Mouse (Mus musculus): ENCODE measurements around the gene Nup214.
"Not testable (repeated sequence)": the region's sequence is repeated elsewhere in the genome, so short reads cannot be mapped to it uniquely, and the experiment has no call there.

The Nup214 gene

DNA sequence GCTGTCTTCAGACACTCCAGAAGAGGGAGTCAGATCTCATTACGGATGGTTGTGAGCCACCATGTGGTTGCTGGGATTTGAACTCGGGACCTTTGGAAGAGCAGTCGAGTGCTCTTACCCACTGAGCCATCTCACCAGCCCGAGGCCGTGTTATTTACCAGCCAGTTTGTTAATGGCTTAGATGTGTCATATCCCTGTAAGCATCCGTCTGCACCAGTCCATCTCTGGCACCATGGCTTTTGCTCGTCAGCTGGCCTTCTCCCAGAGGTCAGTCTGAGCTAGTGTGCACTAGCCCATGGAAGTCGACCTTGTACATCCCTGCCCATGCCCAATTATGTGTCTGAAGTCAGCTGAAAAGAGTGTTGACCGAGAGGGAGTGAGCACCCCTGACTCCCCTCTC is 66.4 kb downstream of the Nup214 start:
- not testable (repeated sequence) for DNase-seq (ENCODE audit: extremely low spot score, low read depth, low spot score)

DNA sequence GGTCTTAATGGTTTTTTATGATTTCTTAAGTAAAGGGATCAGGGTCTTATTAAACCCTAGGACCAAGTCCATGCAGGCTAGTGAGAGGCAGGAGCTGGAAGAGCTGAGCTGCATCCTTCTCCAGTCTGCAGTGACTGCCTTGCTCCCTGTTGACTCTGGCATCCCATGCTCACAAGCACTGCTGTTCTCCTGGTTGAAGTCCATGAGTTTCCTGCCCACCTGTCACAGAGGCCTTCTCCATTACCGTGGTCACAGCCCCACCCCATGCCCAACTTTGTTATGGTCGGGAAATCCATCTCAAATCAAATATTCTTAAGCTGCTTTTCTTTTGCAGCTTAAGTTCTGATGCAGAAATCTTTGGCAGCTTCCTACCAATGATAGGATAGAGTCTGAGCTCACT is 66.9 kb downstream of the Nup214 start:
- no peak for DNase-seq (ENCODE audit: extremely low spot score, low read depth, low spot score)

DNA sequence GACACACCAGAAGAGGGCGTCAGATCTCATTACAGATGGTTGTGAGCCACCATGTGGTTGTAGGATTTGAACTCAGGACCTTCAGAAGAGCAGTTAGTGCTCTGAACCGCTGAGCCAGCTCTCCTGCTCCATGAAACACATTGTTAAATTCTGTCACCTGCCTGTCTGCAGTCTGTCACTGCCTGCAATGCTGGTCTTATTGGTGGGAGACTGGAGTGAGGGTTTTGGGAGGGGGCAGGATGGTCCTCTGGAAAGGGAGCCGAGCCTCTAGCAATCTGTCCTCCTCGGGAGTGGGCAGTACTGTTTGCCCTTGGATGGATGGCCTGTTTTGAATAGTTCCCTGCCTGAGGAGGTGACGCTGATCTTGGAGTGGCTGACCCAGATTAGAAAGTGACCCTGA is 69.6 kb downstream of the Nup214 start:
- no peak for DNase-seq (ENCODE audit: extremely low spot score, low read depth, low spot score)

DNA sequence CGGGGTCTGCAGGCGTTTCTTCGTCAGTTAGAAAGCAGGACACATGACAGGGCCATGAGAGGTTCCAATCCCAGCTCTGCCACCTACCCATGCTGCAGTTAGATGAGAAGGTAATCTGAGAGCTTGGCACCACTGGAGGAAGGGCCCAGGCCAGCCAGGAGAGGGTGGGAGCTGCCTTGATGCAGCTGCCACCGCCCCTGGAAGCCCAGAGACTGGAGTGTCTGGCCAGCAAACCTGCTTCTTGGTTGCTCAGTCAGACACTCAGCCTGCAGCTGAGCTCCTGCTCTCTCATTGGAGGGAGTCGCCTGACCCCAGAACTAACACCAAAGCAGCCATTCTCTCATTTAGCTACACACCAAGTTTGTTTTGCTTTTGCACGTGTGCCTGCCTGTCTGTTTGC is 71.1 kb downstream of the Nup214 start:
- DNase-seq (ENCODE audit: extremely low spot score, low read depth, low spot score) = no peak

DNA sequence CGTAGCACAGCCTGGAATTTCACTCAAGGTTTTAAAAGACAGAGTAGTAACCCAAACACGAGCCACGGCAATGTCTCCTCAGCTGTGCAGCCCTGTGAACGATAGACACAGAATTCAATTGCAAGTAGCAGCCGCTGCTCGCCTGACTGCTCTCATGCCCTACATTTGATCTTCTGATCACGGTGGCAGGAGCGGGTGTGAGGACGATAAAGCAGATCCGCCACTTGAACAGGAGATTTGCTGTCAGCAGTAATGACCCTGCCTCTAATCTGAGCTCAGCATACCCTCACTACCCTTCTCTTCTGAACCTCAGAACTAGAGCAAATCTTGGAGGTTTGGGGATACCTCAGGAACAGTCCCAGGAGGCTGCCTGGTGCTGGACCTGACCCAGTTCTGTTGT is 71.8 kb downstream of the Nup214 start:
- DNase-seq (ENCODE audit: extremely low spot score, low read depth, low spot score) = no peak

GRCm38 (mm10) chr2:32047323-32047722 is 73.1 kb downstream of the Nup214 start:
- no peak for DNase-seq (ENCODE audit: extremely low spot score, low read depth, low spot score)

DNA sequence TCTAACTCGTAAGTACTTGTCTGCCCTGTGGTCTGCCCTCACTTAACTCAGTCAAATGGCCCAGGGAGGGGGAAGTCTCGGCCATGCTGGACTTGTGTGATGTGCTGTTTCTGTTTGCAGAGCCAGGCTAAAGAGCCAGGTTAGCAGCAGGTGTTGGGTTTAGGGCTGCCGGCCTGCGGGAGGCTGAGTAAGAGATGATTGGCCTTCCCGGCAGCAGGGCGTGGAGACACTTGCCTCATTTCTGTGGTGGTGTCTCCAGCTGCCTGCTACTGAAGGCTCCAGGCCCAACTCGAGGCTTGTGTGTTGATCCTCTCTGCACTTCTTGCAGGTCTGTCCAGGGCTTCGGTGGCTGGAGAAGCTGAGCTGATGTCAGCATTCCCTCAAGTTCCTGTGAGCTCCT is 77.6 kb downstream of the Nup214 start:
- no peak for DNase-seq (ENCODE audit: extremely low spot score, low read depth, low spot score)

DNA sequence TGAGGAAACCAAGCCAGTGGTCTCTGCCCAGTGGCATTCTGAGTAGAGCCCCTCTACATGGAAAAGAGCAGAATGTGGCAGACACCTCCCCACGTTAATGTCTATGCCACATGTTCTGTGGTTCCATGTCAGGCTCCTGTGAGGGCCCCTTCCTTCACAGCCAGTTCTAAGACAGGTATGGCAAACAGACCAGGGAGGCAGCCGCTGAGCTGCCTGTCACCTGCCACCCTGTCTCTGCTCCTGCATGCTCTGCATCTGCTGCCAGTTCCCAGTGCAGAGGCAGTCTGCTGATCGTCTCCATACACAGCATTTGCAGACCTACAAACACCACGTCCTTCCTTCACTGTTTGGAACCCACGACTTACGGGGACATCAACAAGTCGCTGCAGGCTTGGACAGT is 78.2 kb downstream of the Nup214 start:
- no peak for DNase-seq (ENCODE audit: extremely low spot score, low read depth, low spot score)

DNA sequence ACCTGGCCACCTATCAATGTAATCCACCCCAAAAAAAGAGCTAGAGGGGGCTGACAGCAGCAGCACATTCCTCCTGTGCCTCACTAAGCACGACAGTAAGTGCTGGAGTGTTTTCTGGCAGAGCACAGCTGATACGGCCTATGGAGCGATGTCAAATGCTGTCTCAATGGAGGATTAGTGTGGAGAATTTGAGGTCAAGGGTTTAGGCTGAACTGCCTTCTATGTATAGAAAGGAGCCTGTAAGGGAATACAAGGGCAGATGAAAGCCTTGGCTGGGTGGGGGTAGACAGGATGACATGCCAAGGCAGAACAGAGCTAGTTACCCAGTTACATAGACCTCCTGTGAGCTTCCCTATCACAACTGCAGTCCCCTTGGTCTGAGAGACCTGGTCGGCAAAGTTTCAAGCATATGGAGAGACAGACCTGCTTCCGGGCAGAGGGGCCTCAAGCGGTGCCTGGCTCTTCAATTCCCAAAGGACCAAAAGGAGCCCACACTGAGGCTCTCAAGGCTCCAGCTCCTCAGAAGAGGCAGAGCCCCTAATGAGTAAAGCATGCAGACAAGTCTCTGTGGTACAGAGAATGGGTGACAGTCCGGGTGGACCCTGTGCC is 81.2 kb downstream of the Nup214 start:
- DNase-seq (ENCODE audit: extremely low spot score, low read depth, low spot score) = no peak

- no peak for DNase-seq (ENCODE audit: extremely low spot score, low read depth, low spot score)
Observed at GRCm38 (mm10) chr2:32056524-32056923, 82.3 kb downstream of the Nup214 start.

- no peak for DNase-seq (ENCODE audit: extremely low spot score, low read depth, low spot score)
Observed at GRCm38 (mm10) chr2:32057360-32057759, 83.1 kb downstream of the Nup214 start.

DNA sequence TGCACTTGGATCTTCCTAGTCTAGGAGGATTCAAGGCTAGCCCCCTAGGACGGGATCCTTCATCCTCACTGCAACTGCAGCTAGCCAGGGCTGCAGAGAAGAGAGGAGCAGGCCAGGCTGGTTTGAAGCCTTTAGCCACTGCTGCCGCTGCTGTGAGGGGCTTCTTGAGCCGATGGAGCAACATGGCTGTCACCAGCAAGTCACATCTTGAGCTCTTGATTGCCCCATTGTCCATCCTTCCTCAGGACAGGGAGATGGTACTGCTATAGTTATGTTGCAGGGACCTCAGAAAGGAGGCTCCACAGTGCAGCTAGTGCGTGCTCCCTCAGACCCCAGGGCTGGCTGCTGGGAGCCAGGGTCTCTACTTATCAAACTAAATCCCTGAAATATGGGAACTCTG is 83.6 kb downstream of the Nup214 start:
- no peak for DNase-seq (ENCODE audit: extremely low spot score, low read depth, low spot score)

GRCm38 (mm10) chr2:32058241-32058640 is 84.0 kb downstream of the Nup214 start:
- no peak for DNase-seq (ENCODE audit: extremely low spot score, low read depth, low spot score)

- no peak for DNase-seq (ENCODE audit: extremely low spot score, low read depth, low spot score)
Observed at GRCm38 (mm10) chr2:32058716-32059115, 84.5 kb downstream of the Nup214 start.

GRCm38 (mm10) chr2:32059613-32060012 is 85.4 kb downstream of the Nup214 start:
- DNase-seq (ENCODE audit: extremely low spot score, low read depth, low spot score) = no peak

GRCm38 (mm10) chr2:32060228-32060805 is 86.1 kb downstream of the Nup214 start:
- DNase-seq (ENCODE audit: extremely low spot score, low read depth, low spot score) = no peak

DNA sequence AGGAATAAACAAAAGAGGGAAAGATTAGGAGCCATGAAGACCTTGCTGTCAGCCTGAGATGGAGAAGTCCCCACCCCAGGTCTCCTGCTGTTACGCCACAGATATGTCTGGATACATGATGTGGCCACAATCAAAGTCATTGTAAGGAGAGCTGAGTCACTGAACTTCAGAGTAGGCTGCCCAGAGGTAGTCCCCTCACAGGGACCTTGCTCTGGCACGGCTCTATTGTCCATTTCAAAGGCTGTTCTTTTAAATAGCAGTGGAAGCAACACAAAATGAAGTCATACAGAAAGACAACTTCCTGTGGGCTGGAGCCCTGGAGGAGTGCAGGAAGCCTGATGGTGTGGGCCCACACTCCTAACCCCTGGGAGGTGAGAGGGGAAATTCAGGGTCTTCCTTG is 87.0 kb downstream of the Nup214 start:
- DNase-seq (ENCODE audit: extremely low spot score, low read depth, low spot score) = no peak

GRCm38 (mm10) chr2:32061722-32062505 is 87.7 kb downstream of the Nup214 start:
- DNase-seq (ENCODE audit: extremely low spot score, low read depth, low spot score) = no peak

GRCm38 (mm10) chr2:32062626-32063410 is 88.6 kb downstream of the Nup214 start:
- no peak for DNase-seq (ENCODE audit: extremely low spot score, low read depth, low spot score)

DNA sequence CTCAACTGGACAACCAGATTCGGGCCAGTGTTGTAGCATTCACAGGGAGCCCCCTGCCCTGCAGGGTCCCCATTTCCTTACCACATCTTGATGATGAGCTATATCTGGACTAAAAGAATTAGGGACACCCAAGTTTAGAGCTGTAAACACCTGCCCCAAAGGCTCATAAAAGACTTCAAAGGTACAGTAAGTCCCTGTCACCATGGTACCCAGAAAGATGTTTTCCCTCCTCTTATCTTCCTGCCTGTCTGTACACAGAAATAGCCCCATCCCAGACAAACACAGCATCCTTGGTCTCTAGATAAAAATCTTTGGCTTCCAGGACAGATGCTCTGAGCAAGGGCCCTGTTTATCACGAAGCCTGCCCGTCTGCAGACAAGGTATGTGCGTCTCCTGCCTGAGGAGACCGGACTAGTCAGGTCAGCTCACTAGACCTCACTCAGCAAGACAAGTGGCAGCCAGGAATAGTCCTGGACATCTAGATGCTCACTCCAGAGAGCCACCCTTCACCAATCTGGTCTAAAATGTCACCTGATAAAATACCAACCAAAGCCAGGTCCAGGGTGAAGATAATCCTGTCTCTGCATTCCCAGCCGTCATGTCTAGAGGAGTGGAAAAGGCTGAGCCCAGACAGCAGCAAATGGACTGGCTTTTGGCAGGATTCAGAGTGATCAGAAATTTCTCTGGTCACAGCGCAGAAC is 89.4 kb downstream of the Nup214 start:
- no peak for DNase-seq (ENCODE audit: extremely low spot score, low read depth, low spot score)

DNA sequence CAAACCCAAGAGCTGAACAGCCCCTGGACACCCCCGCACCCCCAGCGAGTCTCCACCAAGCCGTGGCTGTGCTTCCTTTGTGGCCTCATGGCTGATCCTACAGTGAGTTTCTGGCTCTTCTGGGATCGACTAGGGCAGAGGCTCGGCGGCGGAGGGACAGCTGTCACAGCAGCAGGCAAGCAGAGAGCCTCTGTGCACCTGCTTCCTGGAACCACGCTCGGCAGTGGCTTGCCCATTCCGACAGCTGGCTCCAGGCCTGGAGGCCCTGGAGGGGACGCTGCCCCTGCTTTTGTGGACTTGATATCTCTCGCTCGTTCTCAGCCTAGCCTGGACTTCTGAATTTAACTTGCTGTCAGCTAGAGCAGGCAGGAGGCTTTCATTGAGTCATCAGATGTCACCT is 90.7 kb downstream of the Nup214 start:
- no peak for DNase-seq (ENCODE audit: extremely low spot score, low read depth, low spot score)

Data from hindlimb bud, embryonic 11.5 days (tissue).